Mouse (Mus musculus) ES-E14 (cell line): ENCODE measurements around the gene Tob1. TPM values are rescaled to one million over a fixed set of nuclear protein-coding genes. Genes with fewer than 3 reads are reported as not detected.

ENCODE experiments used
- DNase-seq: peaks from one replicate; pipeline ENCODE4 v3.0.0-alpha.2; 2013; ENCODE audit warnings: low read depth, low spot score
- H3K27ac ChIP-seq: 2 replicates; pipeline ENCODE4 v1.5.1; 2012; ENCODE audit warnings: low read depth, mild to moderate bottlenecking, low read length, moderate library complexity, mixed read lengths; ENCODE audit not compliant: poor library complexity, insufficient read depth, severe bottlenecking
- H3K36me3 ChIP-seq: 2 replicates; pipeline ENCODE4 v1.6.1; 2012; ENCODE audit warnings: mild to moderate bottlenecking, low read length, moderate library complexity, mixed read lengths; ENCODE audit not compliant: control insufficient read depth, poor library complexity, insufficient read depth, severe bottlenecking
- H3K4me1 ChIP-seq, 2 experiments: fragments of 150-350 bp in 1 of 2; sonication (generic) in 1 of 2; 2 replicates each; pipeline ENCODE4 v1.6.1; 2012; ENCODE audit warnings: low read length in 2 of 2, mild to moderate bottlenecking in 1 of 2, mixed read lengths in 1 of 2; ENCODE audit not compliant: control insufficient read depth in 2 of 2, insufficient read depth in 2 of 2, poor library complexity in 1 of 2
- H3K4me3 ChIP-seq, 2 experiments: fragments of 150-350 bp in 1 of 2; sonication (generic) in 1 of 2; 2 replicates each; pipeline ENCODE4 v1.5.1; 2012; ENCODE audit warnings: low read length in 2 of 2, low read depth in 1 of 2, mild to moderate bottlenecking in 1 of 2, mixed read lengths in 1 of 2; ENCODE audit not compliant: insufficient read depth in 1 of 2, poor library complexity in 1 of 2, severe bottlenecking in 1 of 2
- H3K9ac ChIP-seq: 2 replicates; pipeline ENCODE4 v1.6.1; 2012; ENCODE audit warnings: low read depth, mild to moderate bottlenecking, low read length, mixed read lengths; ENCODE audit not compliant: poor library complexity, insufficient read depth, severe bottlenecking
- H3K9me3 ChIP-seq: fragments of 150-350 bp; sonication (generic); 2 replicates; pipeline ENCODE4 v1.6.1; 2012; ENCODE audit warnings: low read depth, mild to moderate bottlenecking, low read length; ENCODE audit not compliant: control insufficient read depth, insufficient read depth
- CHD2 ChIP-seq: IDR thresholded peaks from 2 replicates; pipeline ENCODE4 v1.6.1; 2014; ENCODE audit warnings: mild to moderate bottlenecking, low read depth, low read length, inconsistent platforms
- HCFC1 ChIP-seq: IDR thresholded peaks from 2 replicates; pipeline ENCODE4 v1.6.1; 2012; ENCODE audit warnings: low read length, inconsistent platforms, borderline replicate concordance; ENCODE audit not compliant: insufficient read depth
- MAFK ChIP-seq: IDR thresholded peaks from 2 replicates; pipeline ENCODE4 v1.6.1; 2014; ENCODE audit warnings: mild to moderate bottlenecking, low read depth, low read length, inconsistent platforms; ENCODE audit not compliant: insufficient read depth
- ZC3H11A ChIP-seq: IDR thresholded peaks from 2 replicates; pipeline ENCODE4 v1.6.1; 2012; ENCODE audit warnings: low read depth, mild to moderate bottlenecking, inconsistent platforms, low read length, borderline replicate concordance
- ZNF384 ChIP-seq: IDR thresholded peaks from 2 replicates; pipeline ENCODE4 v1.6.1; 2012; ENCODE audit warnings: low read depth, low read length, inconsistent platforms
- in situ Hi-C, 2 experiments: fragments of 600-800 bp; cut with MboI; formaldehyde crosslinking; loops; one replicate each; pipeline ENCODE4 v1.15.1; 2025; ENCODE audit warnings: low sequenced_read_pairs in 2 of 2, inconsistent platforms in 1 of 2; ENCODE audit not compliant: unreplicated experiment in 2 of 2
- total RNA-seq: library from RNA; depleted of rRNA; stranded (reverse); fragments of 300-350 nt; gene quantifications from 2 replicates; pipeline ENCODE4 v1.2.3, GENCODE M21; 2012

The Tob1 gene
- total RNA-seq, 1 experiment: 10.8 TPM

GRCm38 (mm10) chr11:94175288-94175687 is 36.0 kb upstream of the Tob1 start:
- H3K4me1 ChIP-seq: peaks cover 18 to 20% of the 10 kb centered on the region in 2 experiments
- H3K9me3 ChIP-seq: no peaks in the 10 kb centered on the region
- DNase-seq: no peak
- peak overlapping the region; percentile 41 for H3K9ac ChIP-seq
- in situ Hi-C loops: no loop called here
- H3K27ac ChIP-seq: no peak overlapping the region
- 0 out of 4 replicates have a peak overlapping the region, but pooled peaks of 1 of the 2 experiments have one; percentile 6 for H3K4me3 ChIP-seq
- TF ChIP-seq MAFK (no peak), HCFC1 (no peak), ZC3H11A (no peak), CHD2 (no peak), ZNF384 (no peak)
- no peaks in the 10 kb centered on the region for H3K36me3 ChIP-seq

- TF ChIP-seq ZNF384 (no peak), ZC3H11A (no peak), MAFK (no peak), CHD2 (no peak), HCFC1 (no peak)
- no peaks in the 10 kb centered on the region for H3K9me3 ChIP-seq
Measured at GRCm38 (mm10) chr11:94175694-94176093, 35.6 kb upstream of the Tob1 start.

GRCm38 (mm10) chr11:94177841-94178585 is 33.2 kb upstream of the Tob1 start:
- H3K36me3 ChIP-seq: no peaks in the 10 kb centered on the region
- in situ Hi-C loops: no loop called here
- no peak for DNase-seq

More at GRCm38 (mm10) chr11:94175694-94176093, 35.6 kb upstream of the Tob1 start:
- no peaks in the 10 kb centered on the region for H3K36me3 ChIP-seq
- peak overlapping the region in 1 of 2 experiments; percentile 6; a peak in 1 of 4 replicates for H3K4me3 ChIP-seq
- no peak overlapping the region for H3K27ac ChIP-seq
- peaks cover 18 to 22% of the 10 kb centered on the region in 2 experiments for H3K4me1 ChIP-seq
- in situ Hi-C loops: no loop called here
- H3K9ac ChIP-seq: peak overlapping the region; percentile 41
- DNase-seq: no peak

GRCm38 (mm10) chr11:94179768-94180167 is 31.5 kb upstream of the Tob1 start:
- H3K27ac ChIP-seq: no peak overlapping the region
- H3K36me3 ChIP-seq: no peaks in the 10 kb centered on the region
- H3K4me1 ChIP-seq: peaks cover 19 to 28% of the 10 kb centered on the region in 2 experiments
- in situ Hi-C loops: no loop called here
- H3K9ac ChIP-seq: no peak overlapping the region
- H3K4me3 ChIP-seq: no peak overlapping the region
- TF ChIP-seq ZNF384: no peak
- TF ChIP-seq HCFC1: no peak
- no peak for TF ChIP-seq CHD2
- no peak for TF ChIP-seq MAFK
- no peak for TF ChIP-seq ZC3H11A
- DNase-seq: no peak
- H3K9me3 ChIP-seq: no peaks in the 10 kb centered on the region

More at GRCm38 (mm10) chr11:94177841-94178585, 33.2 kb upstream of the Tob1 start:
- H3K27ac ChIP-seq: no peak overlapping the region
- H3K9ac ChIP-seq: no peak overlapping the region
- peaks cover 19 to 28% of the 10 kb centered on the region in 2 experiments for H3K4me1 ChIP-seq
- no peak overlapping the region for H3K4me3 ChIP-seq
- no peaks in the 10 kb centered on the region for H3K9me3 ChIP-seq
- no peak for TF ChIP-seq CHD2
